Comparison of ENCODE assay signal across 25 mouse cellular contexts in the genomic region with DNA sequence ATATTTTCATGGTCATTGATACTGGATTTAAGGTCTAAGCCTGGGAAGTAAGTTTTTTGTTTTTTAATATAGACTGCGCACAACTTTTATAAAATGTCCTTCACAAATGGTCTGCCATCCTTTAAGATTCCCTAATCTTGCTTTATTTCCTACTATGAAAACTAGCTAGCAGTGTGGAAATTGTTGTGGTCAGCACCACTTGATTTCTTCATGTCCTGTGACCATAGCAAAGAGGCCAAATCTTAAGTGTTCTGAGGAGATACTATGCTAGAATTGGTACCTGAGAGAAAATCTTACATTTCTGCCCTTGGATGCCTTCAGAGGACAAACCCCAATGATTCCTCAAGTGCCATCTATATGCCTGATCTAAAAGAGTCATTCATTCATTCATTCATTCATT.
"Had no signal": no experiment of that assay in that cellular context is flagged by ENCODE, and none has a peak within 500 bp of the region (broad histone marks: within the 10 kb centered on the region; RNA-seq: fewer than 3 reads in every experiment).

No protein-coding gene starts in this region.

- ATAC-seq: hindbrain, postnatal 0 days; intestine, embryonic 16.5 days; liver, embryonic 12.5 days had no signal

- H3K4me3 ChIP-seq: heart, embryonic 10.5 days; heart, embryonic 12.5 days; hindbrain, embryonic 10.5 days; hindbrain, embryonic 12.5 days; hindbrain, embryonic 15.5 days; kidney, embryonic 15.5 days; limb, embryonic 13.5 days; limb, embryonic 15.5 days; liver, embryonic 12.5 days had no signal

- H3K27me3 ChIP-seq: heart, embryonic 12.5 days; hindbrain, embryonic 12.5 days; hindbrain, embryonic 15.5 days; kidney, embryonic 15.5 days; limb, embryonic 13.5 days; limb, embryonic 15.5 days; liver, embryonic 12.5 days had no signal

- H3K9me3 ChIP-seq: heart, embryonic 10.5 days; heart, embryonic 12.5 days; hindbrain, embryonic 10.5 days; hindbrain, embryonic 12.5 days; hindbrain, embryonic 15.5 days; kidney, embryonic 15.5 days; limb, embryonic 13.5 days; limb, embryonic 15.5 days; liver, embryonic 12.5 days had no signal

- H3K4me1 ChIP-seq: hindbrain, embryonic 15.5 days had no signal

- H3K9ac ChIP-seq: heart, embryonic 12.5 days; hindbrain, embryonic 12.5 days; hindbrain, embryonic 15.5 days; kidney, embryonic 15.5 days; limb, embryonic 13.5 days; limb, embryonic 15.5 days; liver, embryonic 12.5 days had no signal

- H3K36me3 ChIP-seq: heart, embryonic 10.5 days; heart, embryonic 12.5 days; hindbrain, embryonic 12.5 days; hindbrain, embryonic 15.5 days; kidney, embryonic 15.5 days; limb, embryonic 15.5 days had no signal

- DNase-seq: gastrocnemius, postnatal 14 days; gastrocnemius, postnatal 36 days; heart, adult 18-20 months; heart, postnatal 10 days; heart, postnatal 4 days; kidney, adult 11 months; kidney, adult 2 months; kidney, adult 9 months; kidney, postnatal 14 days; kidney, postnatal 36 days; layer of hippocampus, adult 9-11 months; layer of hippocampus, postnatal 36 days; left cerebral cortex, postnatal 4 days had no signal

- H3K4me2 ChIP-seq: heart, embryonic 12.5 days; hindbrain, embryonic 12.5 days; hindbrain, embryonic 15.5 days; kidney, embryonic 15.5 days; limb, embryonic 13.5 days; limb, embryonic 15.5 days; liver, embryonic 12.5 days had no signal

- H3K27ac ChIP-seq: heart, embryonic 10.5 days; hindbrain, embryonic 10.5 days; hindbrain, embryonic 12.5 days; hindbrain, embryonic 15.5 days; hindbrain, postnatal 0 days; kidney, postnatal 0 days; limb, embryonic 13.5 days; limb, embryonic 15.5 days; liver, embryonic 12.5 days had no signal
